19 mouse cellular contexts compared by ENCODE assay signal in genomic region chr4:67589501-67589900, GRCm38 (mm10).
DNase-seq lines count a peak whose midpoint lies in the region; ATAC-seq and TF ChIP-seq lines count a peak whose summit lies in the region.
"Had no signal": no experiment of that assay in that cellular context is flagged by ENCODE, and none has a peak within 500 bp of the region (broad histone marks: within the 10 kb centered on the region; RNA-seq: fewer than 3 reads in every experiment).

No protein-coding gene starts in this region.

- H3K9ac ChIP-seq in hindbrain, postnatal 0 days (replicated peaks; ENCODE audit: low read length) = no peak overlapping the region
- H3K9ac ChIP-seq in hindbrain, embryonic 14.5 days = no peak overlapping the region
- H3K9ac ChIP-seq: embryonic facial prominence, embryonic 15.5 days; intestine, embryonic 15.5 days had no signal

- no peak overlapping the region for H3K27ac ChIP-seq in hindbrain, postnatal 0 days
- H3K27ac ChIP-seq in hindbrain, embryonic 14.5 days = no peak overlapping the region
- H3K27ac ChIP-seq: embryonic facial prominence, embryonic 15.5 days; forebrain, embryonic 10.5 days; heart, embryonic 10.5 days; intestine, embryonic 15.5 days had no signal

- H3K4me2 ChIP-seq in hindbrain, postnatal 0 days (ENCODE audit: low read depth, low read length) = no peak overlapping the region
- no peak overlapping the region for H3K4me2 ChIP-seq in hindbrain, embryonic 14.5 days (replicated peaks)
- H3K4me2 ChIP-seq: embryonic facial prominence, embryonic 15.5 days; intestine, embryonic 15.5 days had no signal

- peak; percentile 40 to 55 for DNase-seq in cerebellum, postnatal 14 days
- no peak for DNase-seq in cerebellum, adult 9-11 months
- peak; percentile 24 for DNase-seq in hindbrain, postnatal 0 days (ENCODE audit: low spot score)
- DNase-seq in hindbrain, embryonic 14.5 days (ENCODE audit: low spot score) = no peak
- peak; percentile 38 for DNase-seq in brain, adult 2 months (ENCODE audit: low read depth, low spot score)
- peak; percentile 53 for DNase-seq in brain, embryonic 14.5 days (ENCODE audit: low read depth)
- DNase-seq: adrenal gland, adult 2 months; adrenal gland, postnatal 25 days; embryo, embryonic 11 days; gastrocnemius, postnatal 10 days; heart, adult 18-20 months; heart, postnatal 10 days; heart, postnatal 4 days; kidney, adult 2 months had no signal

- no peaks in the 10 kb centered on the region for H3K36me3 ChIP-seq in hindbrain, postnatal 0 days (ENCODE audit: insufficient read depth, low read length)
- H3K36me3 ChIP-seq in hindbrain, embryonic 14.5 days (replicated peaks; ENCODE audit: control insufficient read depth, insufficient read depth) = no peaks in the 10 kb centered on the region
- H3K36me3 ChIP-seq: embryonic facial prominence, embryonic 15.5 days; forebrain, embryonic 10.5 days; heart, embryonic 10.5 days; intestine, embryonic 15.5 days had no signal

- H3K27me3 ChIP-seq in hindbrain, postnatal 0 days (ENCODE audit: insufficient read depth, low read length) = no peaks in the 10 kb centered on the region
- H3K27me3 ChIP-seq in hindbrain, embryonic 14.5 days (ENCODE audit: control insufficient read depth, insufficient read depth, low read length) = no peaks in the 10 kb centered on the region
- H3K27me3 ChIP-seq: embryonic facial prominence, embryonic 15.5 days; intestine, embryonic 15.5 days had no signal

- 57% methylated on average over 1 of the region's 1 CpGs for WGBS in hindbrain, postnatal 0 days
- 78% methylated on average over 1 of the region's 1 CpGs for WGBS in hindbrain, embryonic 14.5 days

- H3K4me3 ChIP-seq in hindbrain, postnatal 0 days (ENCODE audit: low read length) = no peak overlapping the region
- no peak overlapping the region for H3K4me3 ChIP-seq in hindbrain, embryonic 14.5 days (replicated peaks; ENCODE audit: low read length)
- H3K4me3 ChIP-seq: embryonic facial prominence, embryonic 15.5 days; erythroblast, embryonic 14.5 days; forebrain, embryonic 10.5 days; heart, embryonic 10.5 days; intestine, embryonic 15.5 days had no signal

- no peak for TF ChIP-seq CTCF in hindbrain, postnatal 0 days (IDR thresholded peaks at IDR 0.05; ENCODE audit: low read depth)
- no peak for TF ChIP-seq CTCF in brain, embryonic 14.5 days (IDR thresholded peaks at IDR 0.05; ENCODE audit: borderline replicate concordance, extremely low read depth, insufficient read depth, insufficient read length)

- no peaks in the 10 kb centered on the region for H3K9me3 ChIP-seq in hindbrain, postnatal 0 days (ENCODE audit: low read length)
- no peaks in the 10 kb centered on the region for H3K9me3 ChIP-seq in hindbrain, embryonic 14.5 days (ENCODE audit: control insufficient read depth, low read length)
- H3K9me3 ChIP-seq: embryonic facial prominence, embryonic 15.5 days; forebrain, embryonic 10.5 days; heart, embryonic 10.5 days; intestine, embryonic 15.5 days had no signal

- no peak for TF ChIP-seq POLR2A in brain, embryonic 14.5 days (IDR thresholded peaks at IDR 0.05; ENCODE audit: borderline replicate concordance, extremely low read depth, insufficient read depth, insufficient read length, poor library complexity, severe bottlenecking)

- no peak for ATAC-seq in hindbrain, postnatal 0 days
- no peak for ATAC-seq in hindbrain, embryonic 14.5 days (ENCODE audit: low FRiP score)
- ATAC-seq: intestine, embryonic 15.5 days had no signal

- H3K4me1 ChIP-seq in hindbrain, postnatal 0 days (ENCODE audit: insufficient read depth, low read length) = 0 out of 2 replicates have a peak, but pooled peaks cover 5% of the 10 kb centered on the region
- H3K4me1 ChIP-seq in hindbrain, embryonic 14.5 days (replicated peaks; ENCODE audit: control insufficient read depth, insufficient read depth, low read length) = peaks cover 6% of the 10 kb centered on the region
- H3K4me1 ChIP-seq: embryonic facial prominence, embryonic 15.5 days; heart, embryonic 10.5 days; intestine, embryonic 15.5 days had no signal

Comparison
In these comparisons a context has a peak if more than half of its experiments do, and no peak if none do; other contexts are left out.
1. DNase-seq: peak in cerebellum, postnatal 14 days (2 of 2), hindbrain, postnatal 0 days (single experiment), brain, adult 2 months (single experiment) and brain, embryonic 14.5 days (single experiment); none in cerebellum, adult 9-11 months (single experiment) and hindbrain, embryonic 14.5 days (single experiment).